12 mouse cellular contexts compared by ENCODE assay signal in the genomic region with DNA sequence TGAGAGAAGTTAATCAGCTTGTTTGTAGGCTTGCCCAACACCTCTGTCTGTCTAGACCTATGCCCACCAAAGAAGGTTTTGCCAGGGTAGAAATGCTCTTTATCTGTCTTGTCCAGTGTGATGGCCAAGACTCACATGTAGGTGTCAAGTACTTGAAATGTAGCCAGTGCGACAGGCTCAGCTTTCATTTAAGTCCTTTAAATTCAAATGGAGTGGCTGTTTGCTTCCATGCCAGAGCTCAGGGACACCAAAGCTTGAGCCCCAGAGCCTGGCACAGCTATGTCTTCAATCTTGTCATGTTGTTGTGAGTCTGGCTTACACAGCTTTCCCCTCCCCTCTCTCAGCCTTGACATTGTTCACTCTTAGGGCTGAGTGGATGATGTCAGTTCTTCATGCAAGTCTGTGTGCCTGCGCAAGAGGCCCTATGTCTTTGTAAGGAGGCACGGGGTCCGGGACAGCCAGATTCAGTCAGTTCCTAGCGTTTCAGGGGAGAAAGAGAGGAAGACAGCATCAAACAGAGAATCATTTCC.
"Had no signal": no experiment of that assay in that cellular context is flagged by ENCODE, and none has a peak within 500 bp of the region (broad histone marks: within the 10 kb centered on the region; RNA-seq: fewer than 3 reads in every experiment).

No protein-coding gene starts in this region.

- H3K27ac ChIP-seq: left cerebral cortex, adult 2 months; limb, embryonic 10.5 days; liver, embryonic 15.5 days; midbrain, embryonic 13.5 days; neural tube, embryonic 12.5 days had no signal

- H3K4me3 ChIP-seq: left cerebral cortex, adult 2 months; limb, embryonic 10.5 days; liver, embryonic 15.5 days; midbrain, embryonic 13.5 days; neural tube, embryonic 12.5 days had no signal

- H3K4me2 ChIP-seq: liver, embryonic 11.5 days; liver, embryonic 15.5 days; midbrain, embryonic 13.5 days; neural tube, embryonic 12.5 days had no signal

- H3K9me3 ChIP-seq: limb, embryonic 10.5 days; liver, embryonic 15.5 days; midbrain, embryonic 13.5 days; neural tube, embryonic 12.5 days had no signal

- ATAC-seq: lung, postnatal 0 days; midbrain, embryonic 13.5 days had no signal

- H3K36me3 ChIP-seq: limb, embryonic 10.5 days; liver, embryonic 15.5 days; midbrain, embryonic 13.5 days; neural tube, embryonic 12.5 days had no signal

- H3K4me1 ChIP-seq: limb, embryonic 10.5 days; liver, embryonic 15.5 days; midbrain, embryonic 13.5 days; neural tube, embryonic 12.5 days had no signal

- H3K27me3 ChIP-seq: liver, embryonic 15.5 days; midbrain, embryonic 13.5 days; neural tube, embryonic 12.5 days had no signal

- DNase-seq: kidney, postnatal 25 days; lung, adult 2 months; lung, postnatal 36 days; thymus, adult 2 months; thymus, postnatal 25 days had no signal

- H3K9ac ChIP-seq: liver, embryonic 15.5 days; midbrain, embryonic 13.5 days; neural tube, embryonic 12.5 days had no signal
